Mouse (Mus musculus): ENCODE results near the gene Ripor2. TPM values are rescaled to one million over a fixed set of nuclear protein-coding genes. Genes with fewer than 3 reads are reported as not detected.

Gene Ripor2
- polyA plus RNA-seq, 1 experiment from 2014 or later = 3.5 TPM

DNA sequence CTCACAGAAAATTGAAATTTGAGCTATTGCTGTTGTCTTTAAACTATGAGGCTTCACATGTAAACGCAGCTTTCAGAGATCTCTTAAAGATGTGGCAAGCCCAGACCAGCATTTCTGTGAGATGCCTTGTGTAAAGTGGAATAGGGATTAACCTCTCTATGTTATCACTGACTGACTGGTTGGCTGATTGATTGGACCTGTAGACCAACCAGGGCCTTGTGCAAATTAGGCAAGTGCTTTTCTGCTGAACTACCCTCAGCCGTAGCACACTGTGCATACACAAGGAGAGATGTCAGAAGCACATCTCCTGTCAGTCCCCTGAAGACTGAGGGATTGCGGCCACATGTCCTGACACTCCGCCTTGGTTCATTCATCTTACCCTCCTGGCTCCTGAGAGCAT is 29.9 kb upstream of the Ripor2 start:
- Histone ChIP-seq H3K9ac (replicated peaks; ENCODE audit: low read length) (no peak overlapping the region), H3K27ac (replicated peaks; ENCODE audit: low read depth, low read length) (no peak overlapping the region), H3K4me1 (ENCODE audit: control insufficient read depth, insufficient read depth, low read length) (no peaks in the 10 kb centered on the region), H3K36me3 (replicated peaks; ENCODE audit: control insufficient read depth, insufficient read depth, low read depth, low read length) (no peaks in the 10 kb centered on the region), H3K4me3 (ENCODE audit: low read depth, low read length) (no peak overlapping the region), H3K27me3 (ENCODE audit: control insufficient read depth, insufficient read depth, low read length) (no peaks in the 10 kb centered on the region), H3K9me3 (replicated peaks; ENCODE audit: control insufficient read depth, low read length) (no peaks in the 10 kb centered on the region), H3K4me2 (ENCODE audit: low read depth, low read length) (no peak overlapping the region)
- ATAC-seq (replicated peaks; ENCODE audit: insufficient number of reproducible peaks, low FRiP score, low TSS enrichment, low read depth) (no peak), DNase-seq (ENCODE audit: low spot score) (no peak)
- 56% methylated on average over 4 of the region's 4 CpGs for WGBS

GRCm38 (mm10) chr13:24561391-24561790 is 20.6 kb upstream of the Ripor2 start:
- no peak overlapping the region for H3K27ac ChIP-seq (replicated peaks; ENCODE audit: low read depth, low read length)
- H3K27me3 ChIP-seq (ENCODE audit: control insufficient read depth, insufficient read depth, low read length) = no peaks in the 10 kb centered on the region
- ATAC-seq (replicated peaks; ENCODE audit: insufficient number of reproducible peaks, low FRiP score, low TSS enrichment, low read depth) = no peak
- 83% methylated on average over 5 of the region's 5 CpGs for WGBS
- H3K4me3 ChIP-seq (ENCODE audit: low read depth, low read length) = no peak overlapping the region
- no peaks in the 10 kb centered on the region for H3K9me3 ChIP-seq (replicated peaks; ENCODE audit: control insufficient read depth, low read length)
- H3K4me1 ChIP-seq (ENCODE audit: control insufficient read depth, insufficient read depth, low read length) = no peaks in the 10 kb centered on the region; the same call in 1 of the 2 replicates
- no peak overlapping the region for H3K4me2 ChIP-seq (ENCODE audit: low read depth, low read length)
- H3K36me3 ChIP-seq (replicated peaks; ENCODE audit: control insufficient read depth, insufficient read depth, low read depth, low read length) = no peaks in the 10 kb centered on the region
- H3K9ac ChIP-seq (replicated peaks; ENCODE audit: low read length) = no peak overlapping the region
- no peak for DNase-seq (ENCODE audit: low spot score)

- Histone ChIP-seq H3K4me1 (ENCODE audit: control insufficient read depth, insufficient read depth, low read length) (no peaks in the 10 kb centered on the region; the same call in 1 of the 2 replicates), H3K27ac (replicated peaks; ENCODE audit: low read depth, low read length) (no peak overlapping the region), H3K4me2 (ENCODE audit: low read depth, low read length) (no peak overlapping the region), H3K27me3 (ENCODE audit: control insufficient read depth, insufficient read depth, low read length) (no peaks in the 10 kb centered on the region), H3K4me3 (ENCODE audit: low read depth, low read length) (no peak overlapping the region), H3K36me3 (replicated peaks; ENCODE audit: control insufficient read depth, insufficient read depth, low read depth, low read length) (no peaks in the 10 kb centered on the region), H3K9me3 (replicated peaks; ENCODE audit: control insufficient read depth, low read length) (no peaks in the 10 kb centered on the region), H3K9ac (replicated peaks; ENCODE audit: low read length) (no peak overlapping the region)
- ATAC-seq (replicated peaks; ENCODE audit: insufficient number of reproducible peaks, low FRiP score, low TSS enrichment, low read depth) (no peak), DNase-seq (ENCODE audit: low spot score) (no peak)
- WGBS = 79% methylated on average over 8 of the region's 8 CpGs
These were observed 17.3 kb upstream of the Ripor2 start for GRCm38 (mm10) chr13:24564706-24565105.

- ATAC-seq (replicated peaks; ENCODE audit: insufficient number of reproducible peaks, low FRiP score, low TSS enrichment, low read depth) (0 out of 2 replicates have a peak, but pooled peaks have one; percentile 49), DNase-seq (ENCODE audit: low spot score) (no peak)
- Histone ChIP-seq H3K9me3 (replicated peaks; ENCODE audit: control insufficient read depth, low read length) (no peaks in the 10 kb centered on the region), H3K9ac (replicated peaks; ENCODE audit: low read length) (no peak overlapping the region), H3K4me3 (ENCODE audit: low read depth, low read length) (no peak overlapping the region), H3K36me3 (replicated peaks; ENCODE audit: control insufficient read depth, insufficient read depth, low read depth, low read length) (no peaks in the 10 kb centered on the region), H3K4me1 (ENCODE audit: control insufficient read depth, insufficient read depth, low read length) (no peaks in the 10 kb centered on the region; the same call in 1 of the 2 replicates), H3K27ac (replicated peaks; ENCODE audit: low read depth, low read length) (no peak overlapping the region), H3K4me2 (ENCODE audit: low read depth, low read length) (no peak overlapping the region), H3K27me3 (ENCODE audit: control insufficient read depth, insufficient read depth, low read length) (no peaks in the 10 kb centered on the region)
- 52% methylated on average over 8 of the region's 8 CpGs for WGBS
These were observed 16.6 kb upstream of the Ripor2 start for GRCm38 (mm10) chr13:24565230-24565949.

DNA sequence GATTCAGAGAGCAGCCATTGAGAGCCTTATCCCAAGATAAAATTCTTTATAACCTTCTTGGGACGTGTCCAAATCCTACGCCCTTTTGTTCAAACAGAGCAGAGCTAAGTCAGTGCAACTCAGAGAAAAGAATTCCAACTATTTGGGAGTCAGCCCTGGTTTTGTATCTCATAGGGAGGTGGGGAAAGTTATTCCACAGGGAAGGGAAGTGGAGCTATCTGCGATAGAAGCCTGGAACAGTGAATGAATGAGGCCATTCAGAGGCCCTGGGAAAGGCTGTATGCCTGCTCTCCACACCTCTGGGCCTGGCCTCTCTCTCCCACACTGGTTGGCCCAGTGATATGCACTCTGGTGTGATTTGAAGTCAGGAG is 16.1 kb upstream of the Ripor2 start:
- H3K36me3 ChIP-seq (replicated peaks; ENCODE audit: control insufficient read depth, insufficient read depth, low read depth, low read length) = no peaks in the 10 kb centered on the region
- 21% methylated on average over 3 of the region's 3 CpGs for WGBS
- no peak overlapping the region for H3K9ac ChIP-seq (replicated peaks; ENCODE audit: low read length)
- ATAC-seq (replicated peaks; ENCODE audit: insufficient number of reproducible peaks, low FRiP score, low TSS enrichment, low read depth) = peak; percentile 35
- DNase-seq (ENCODE audit: low spot score) = no peak
- no peaks in the 10 kb centered on the region; the same call in 1 of the 2 replicates for H3K4me1 ChIP-seq (ENCODE audit: control insufficient read depth, insufficient read depth, low read length)
- H3K9me3 ChIP-seq (replicated peaks; ENCODE audit: control insufficient read depth, low read length) = no peaks in the 10 kb centered on the region
- H3K27me3 ChIP-seq (ENCODE audit: control insufficient read depth, insufficient read depth, low read length) = no peaks in the 10 kb centered on the region
- no peak overlapping the region for H3K27ac ChIP-seq (replicated peaks; ENCODE audit: low read depth, low read length)
- no peak overlapping the region for H3K4me2 ChIP-seq (ENCODE audit: low read depth, low read length)
- no peak overlapping the region for H3K4me3 ChIP-seq (ENCODE audit: low read depth, low read length)

DNA sequence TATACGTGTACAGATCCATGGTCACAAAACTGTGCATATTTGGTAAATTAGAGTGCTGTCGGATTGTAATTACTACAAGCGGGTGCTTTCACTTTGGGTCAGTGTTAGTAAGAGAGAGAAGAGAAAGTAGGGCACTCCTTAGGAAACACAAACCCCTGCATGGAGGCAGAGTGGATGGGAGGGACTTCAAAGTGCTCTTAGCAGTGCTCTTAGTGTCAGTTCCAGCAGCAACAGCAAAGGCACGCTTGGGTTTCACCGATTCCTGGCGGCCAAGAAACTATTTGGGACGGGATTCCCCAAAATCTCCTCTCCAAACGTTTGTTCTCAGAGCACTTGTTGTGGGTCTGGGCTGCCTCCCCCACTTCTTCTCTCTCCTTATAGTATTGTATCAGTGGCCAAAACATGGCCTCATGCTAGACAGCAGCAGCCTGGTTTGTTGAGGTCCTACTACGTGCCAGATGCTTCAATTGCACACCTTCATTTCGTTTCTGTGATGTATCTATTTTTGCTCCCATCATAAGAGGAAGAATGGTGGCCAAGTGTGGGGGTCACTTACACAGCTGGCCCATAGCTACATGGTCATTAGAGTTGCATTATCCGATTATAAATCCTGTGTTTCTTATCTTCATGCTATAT is 14.7 kb upstream of the Ripor2 start:
- no peak overlapping the region for H3K27ac ChIP-seq (replicated peaks; ENCODE audit: low read depth, low read length)
- H3K9me3 ChIP-seq (replicated peaks; ENCODE audit: control insufficient read depth, low read length) = no peaks in the 10 kb centered on the region
- DNase-seq (ENCODE audit: low spot score) (no peak), ATAC-seq (replicated peaks; ENCODE audit: insufficient number of reproducible peaks, low FRiP score, low TSS enrichment, low read depth) (no peak)
- H3K4me2 ChIP-seq (ENCODE audit: low read depth, low read length) = no peak overlapping the region
- no peak overlapping the region for H3K9ac ChIP-seq (replicated peaks; ENCODE audit: low read length)
- no peak overlapping the region for H3K4me3 ChIP-seq (ENCODE audit: low read depth, low read length)
- 86% methylated on average over 11 of the region's 11 CpGs for WGBS
- H3K36me3 ChIP-seq (replicated peaks; ENCODE audit: control insufficient read depth, insufficient read depth, low read depth, low read length) = no peaks in the 10 kb centered on the region
- no peaks in the 10 kb centered on the region for H3K27me3 ChIP-seq (ENCODE audit: control insufficient read depth, insufficient read depth, low read length)
- H3K4me1 ChIP-seq (ENCODE audit: control insufficient read depth, insufficient read depth, low read length) = no peaks in the 10 kb centered on the region; the same call in 1 of the 2 replicates

- ATAC-seq (replicated peaks; ENCODE audit: insufficient number of reproducible peaks, low FRiP score, low TSS enrichment, low read depth) (no peak), DNase-seq (ENCODE audit: low spot score) (no peak)
- Histone ChIP-seq H3K9me3 (replicated peaks; ENCODE audit: control insufficient read depth, low read length) (no peaks in the 10 kb centered on the region), H3K9ac (replicated peaks; ENCODE audit: low read length) (no peak overlapping the region), H3K36me3 (replicated peaks; ENCODE audit: control insufficient read depth, insufficient read depth, low read depth, low read length) (no peaks in the 10 kb centered on the region), H3K27me3 (ENCODE audit: control insufficient read depth, insufficient read depth, low read length) (no peaks in the 10 kb centered on the region), H3K4me1 (ENCODE audit: control insufficient read depth, insufficient read depth, low read length) (no peaks in the 10 kb centered on the region; the same call in 1 of the 2 replicates), H3K27ac (replicated peaks; ENCODE audit: low read depth, low read length) (no peak overlapping the region), H3K4me3 (ENCODE audit: low read depth, low read length) (no peak overlapping the region), H3K4me2 (ENCODE audit: low read depth, low read length) (no peak overlapping the region)
- 86% methylated on average over 4 of the region's 4 CpGs for WGBS
These were observed 12.9 kb upstream of the Ripor2 start for GRCm38 (mm10) chr13:24569066-24569465.

DNA sequence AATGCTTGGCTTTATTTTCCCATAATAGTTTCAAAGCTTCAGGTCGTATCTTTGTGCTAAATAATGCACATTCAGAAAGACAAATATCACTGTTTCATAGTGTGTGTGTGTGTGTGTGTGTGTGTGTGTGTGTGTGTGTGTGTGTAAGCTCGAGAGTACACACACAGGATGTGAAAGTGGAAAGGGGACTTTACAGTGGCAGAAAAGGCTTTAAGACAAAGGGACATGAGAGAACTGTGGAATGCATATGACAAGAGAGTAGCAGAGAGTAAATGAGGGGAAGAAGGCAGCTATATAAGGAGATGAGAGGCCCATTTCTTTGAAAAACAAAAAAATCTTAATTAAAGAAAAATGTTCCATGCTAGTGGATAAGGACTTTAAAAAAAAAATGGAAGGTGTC is 11.3 kb upstream of the Ripor2 start:
- Histone ChIP-seq H3K27me3 (ENCODE audit: control insufficient read depth, insufficient read depth, low read length) (no peaks in the 10 kb centered on the region), H3K9ac (replicated peaks; ENCODE audit: low read length) (no peak overlapping the region), H3K4me3 (ENCODE audit: low read depth, low read length) (no peak overlapping the region), H3K4me1 (ENCODE audit: control insufficient read depth, insufficient read depth, low read length) (no peaks in the 10 kb centered on the region), H3K27ac (replicated peaks; ENCODE audit: low read depth, low read length) (no peak overlapping the region), H3K4me2 (ENCODE audit: low read depth, low read length) (no peak overlapping the region), H3K9me3 (replicated peaks; ENCODE audit: control insufficient read depth, low read length) (no peaks in the 10 kb centered on the region), H3K36me3 (replicated peaks; ENCODE audit: control insufficient read depth, insufficient read depth, low read depth, low read length) (no peaks in the 10 kb centered on the region)
- DNase-seq (ENCODE audit: low spot score) = no peak
- ATAC-seq (replicated peaks; ENCODE audit: insufficient number of reproducible peaks, low FRiP score, low TSS enrichment, low read depth) = no peak
- WGBS = 46% methylated on average over 2 of the region's 2 CpGs
